Mouse (Mus musculus): ENCODE data around the gene BC107364.
"Not testable (repeated sequence)": the region's sequence is repeated elsewhere in the genome, so short reads cannot be mapped to it uniquely, and the experiment has no call there.

The BC107364 gene

DNA sequence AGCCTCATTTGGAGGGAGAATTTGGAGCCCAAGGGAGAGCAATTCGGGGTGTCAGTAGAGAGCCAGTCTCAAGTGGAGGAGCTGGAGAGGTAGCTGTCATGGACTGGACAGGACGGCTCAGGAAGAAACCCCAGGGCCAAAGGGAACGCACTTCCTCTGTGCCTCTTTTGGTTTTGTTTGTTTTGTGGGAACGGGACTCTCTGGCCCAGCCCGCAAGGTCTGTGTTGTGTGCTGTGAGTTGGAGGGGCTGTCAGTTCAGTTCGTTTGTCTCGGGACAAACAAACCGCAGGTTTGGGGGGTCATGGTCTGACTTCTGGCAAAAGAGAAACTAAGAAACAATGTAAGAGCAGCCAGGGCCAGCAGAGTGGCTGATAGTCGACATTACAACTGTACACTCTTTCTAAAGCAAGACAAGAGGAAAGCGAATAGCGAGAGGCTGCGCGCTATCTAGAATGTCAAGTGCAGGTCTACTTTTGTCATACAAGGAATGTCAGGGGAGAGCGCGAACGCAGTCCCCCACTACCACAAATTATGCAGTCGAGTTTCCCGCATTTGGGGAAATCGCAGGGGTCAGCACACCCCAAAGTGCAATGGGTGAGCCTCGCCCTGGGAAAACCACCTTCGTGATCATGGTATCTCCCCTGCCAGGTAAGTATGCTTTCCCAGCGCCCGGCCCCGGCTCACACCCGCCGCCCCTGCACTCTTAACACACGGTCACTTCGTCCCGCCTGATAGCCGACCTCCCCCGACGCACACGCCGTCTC lies 34.1 kb upstream of the BC107364 start:
- not testable (repeated sequence) for DNase-seq (ENCODE audit: low spot score in 2 of 2)

DNA sequence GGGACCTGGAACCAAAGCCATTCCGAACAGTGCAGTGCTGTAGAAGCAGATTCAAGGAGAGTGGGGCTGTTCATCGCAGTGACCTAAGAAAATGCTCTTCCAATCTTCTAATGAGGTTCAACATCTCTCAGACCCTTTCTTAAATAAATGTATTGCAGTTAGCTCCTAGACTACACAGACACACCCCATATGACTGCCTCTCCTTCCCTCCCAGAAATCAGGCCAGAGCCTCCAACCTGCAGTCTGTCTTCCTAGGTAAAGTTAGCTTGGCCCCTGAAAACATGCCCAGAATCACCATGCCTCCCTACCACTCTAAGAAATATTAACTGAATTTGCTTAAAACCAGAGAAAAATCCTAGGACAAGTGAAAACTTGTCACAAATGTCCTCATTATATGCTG lies 33.3 kb upstream of the BC107364 start:
- DNase-seq (ENCODE audit: low spot score in 2 of 2): no peak

DNA sequence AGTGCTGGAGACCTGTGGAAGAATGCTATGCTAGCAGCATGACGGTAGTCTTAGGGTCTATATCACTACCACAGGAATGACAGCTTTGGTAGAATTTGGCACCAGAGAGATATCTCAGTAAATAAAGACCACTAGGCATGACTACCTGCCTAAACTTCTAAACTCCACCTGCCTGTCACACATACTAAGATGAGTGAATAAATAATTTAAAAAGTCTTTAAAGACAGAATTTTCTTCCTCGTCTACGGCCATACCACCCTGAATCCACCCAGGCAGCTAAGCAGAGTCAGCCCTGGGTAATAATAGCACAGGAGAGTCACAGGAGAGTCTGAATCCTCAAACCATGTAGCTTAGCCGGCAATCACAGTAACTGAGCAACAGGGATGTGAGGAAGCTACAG lies 32.8 kb upstream of the BC107364 start:
- no peak for DNase-seq (ENCODE audit: low spot score in 2 of 2)

DNA sequence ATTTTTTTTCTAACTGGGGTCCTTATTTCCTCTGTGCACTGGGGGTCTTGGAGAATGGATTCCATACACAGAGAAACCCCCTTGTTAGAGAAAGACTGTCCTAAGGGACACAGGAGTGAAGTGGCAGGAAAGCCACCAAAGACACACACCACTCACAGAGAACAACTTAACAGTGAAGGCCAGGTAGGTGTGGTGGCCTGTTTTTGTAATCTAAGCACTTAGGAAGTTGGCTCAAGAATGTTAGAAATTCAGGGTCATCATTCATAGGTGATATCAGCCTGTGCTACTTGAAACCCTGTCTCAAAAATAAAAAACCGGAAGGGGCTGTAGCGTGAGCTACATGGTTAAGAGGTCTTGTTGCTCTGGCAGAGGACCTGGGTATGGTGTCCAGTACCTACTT lies 31.8 kb upstream of the BC107364 start:
- no peak for DNase-seq (ENCODE audit: low spot score in 2 of 2)

DNA sequence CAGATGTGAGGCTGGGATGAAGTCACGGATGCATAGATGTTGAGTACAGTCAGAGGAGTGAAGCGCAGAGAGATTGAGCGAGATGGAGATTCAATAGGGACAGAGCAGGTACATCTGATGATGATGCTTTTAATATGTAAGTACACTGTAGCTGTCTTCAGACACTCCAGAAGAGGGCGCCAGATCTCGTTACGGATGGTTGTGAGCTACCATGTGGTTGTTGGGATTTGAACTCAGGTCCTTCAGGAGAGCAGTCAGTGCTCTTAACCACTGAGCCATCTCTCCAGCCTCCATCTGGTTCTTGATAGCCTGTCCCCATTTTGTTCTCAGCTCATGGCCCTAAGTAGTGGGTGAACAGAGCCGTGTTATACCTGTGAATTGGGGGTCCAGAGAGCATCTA lies 30.9 kb upstream of the BC107364 start:
- DNase-seq (ENCODE audit: low spot score in 2 of 2): not testable (repeated sequence)

DNA sequence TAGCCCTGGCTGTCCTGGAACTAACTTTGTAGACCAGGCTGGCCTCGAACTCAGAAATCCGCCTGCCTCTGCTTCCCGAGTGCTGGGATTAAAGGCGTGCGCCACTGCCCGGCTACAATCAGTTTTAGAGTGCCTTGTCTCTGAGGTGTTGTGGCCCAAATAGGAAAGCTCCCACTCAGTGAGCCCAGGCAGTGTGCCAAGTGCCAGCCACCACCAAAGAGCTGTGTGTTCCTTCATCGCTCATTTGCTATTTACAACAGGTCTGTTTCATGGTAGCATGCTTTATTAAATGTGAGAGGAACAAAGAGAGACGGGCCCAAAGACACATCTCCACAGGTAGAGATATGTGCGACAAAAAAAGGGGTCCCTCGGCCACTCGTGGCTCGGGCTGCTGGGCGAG lies 30.3 kb upstream of the BC107364 start:
- no peak for DNase-seq (ENCODE audit: low spot score in 2 of 2)

DNA sequence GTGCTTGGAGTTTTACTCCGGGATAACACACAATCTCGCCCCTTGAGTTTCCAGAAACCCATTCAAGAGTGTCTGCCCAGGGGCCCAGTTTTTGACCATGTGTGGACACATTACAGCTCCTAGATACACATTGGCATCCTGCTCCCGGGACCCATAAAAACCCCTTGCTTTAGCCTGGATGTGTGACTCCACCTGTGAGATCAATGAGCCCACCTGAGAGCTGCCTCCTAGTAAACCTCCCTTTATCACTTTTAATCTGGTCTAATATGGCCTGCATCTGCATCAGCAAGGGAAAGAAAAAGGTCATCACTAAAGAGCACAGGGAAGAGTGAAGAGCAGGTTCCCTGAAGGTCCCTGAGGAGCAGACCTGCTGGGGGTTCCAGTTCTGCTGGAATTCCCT lies 29.8 kb upstream of the BC107364 start:
- no peak for DNase-seq (ENCODE audit: low spot score in 2 of 2)

DNA sequence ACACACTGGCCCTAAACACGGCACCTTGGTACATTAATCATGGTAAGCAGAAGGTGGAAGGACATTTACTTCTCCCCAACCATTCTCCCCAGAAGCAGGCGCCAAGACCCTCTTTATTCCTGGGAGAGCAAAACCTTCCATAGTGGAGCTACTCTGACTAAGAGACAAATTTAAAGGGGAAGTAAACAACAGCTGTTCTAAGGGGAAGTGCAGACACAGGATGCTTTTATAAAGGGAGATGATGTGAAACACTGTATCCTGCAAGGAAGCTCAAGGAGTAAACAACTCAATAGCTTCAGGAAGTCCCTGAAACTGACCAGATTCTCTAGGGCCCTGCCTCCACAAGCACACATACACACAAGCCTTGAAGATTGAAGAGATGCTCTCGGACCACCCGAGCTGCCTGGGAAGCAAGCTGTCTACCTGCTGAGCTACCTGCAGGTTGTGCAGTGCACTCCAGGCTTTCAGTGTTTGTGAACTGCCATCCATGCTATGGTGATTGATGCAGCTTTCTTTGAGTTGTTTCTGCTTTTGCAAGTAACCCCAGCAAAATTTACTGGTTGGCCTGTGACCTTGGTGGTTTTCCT lies 28.7 kb upstream of the BC107364 start:
- no peak for DNase-seq (ENCODE audit: low spot score in 2 of 2)

DNA sequence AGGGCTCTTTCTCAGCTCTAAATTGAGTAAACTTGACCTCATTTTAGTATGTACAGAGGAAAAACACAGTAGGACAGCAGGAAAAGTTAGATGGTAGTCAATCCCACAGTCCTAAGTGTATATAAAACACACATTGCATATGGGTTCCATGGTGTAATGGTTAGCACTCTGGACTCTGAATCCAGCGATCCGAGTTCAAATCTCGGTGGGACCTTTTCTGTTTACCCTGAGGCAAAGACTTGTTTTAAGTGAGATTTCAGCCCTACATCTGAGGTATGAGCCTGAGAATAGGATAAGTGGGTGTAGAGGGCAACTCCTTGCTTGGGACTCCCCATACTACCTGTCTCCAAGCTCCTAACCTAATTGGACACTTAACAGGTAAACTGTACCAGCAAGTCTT lies 27.1 kb upstream of the BC107364 start:
- no peak for DNase-seq (ENCODE audit: low spot score in 2 of 2)

DNA sequence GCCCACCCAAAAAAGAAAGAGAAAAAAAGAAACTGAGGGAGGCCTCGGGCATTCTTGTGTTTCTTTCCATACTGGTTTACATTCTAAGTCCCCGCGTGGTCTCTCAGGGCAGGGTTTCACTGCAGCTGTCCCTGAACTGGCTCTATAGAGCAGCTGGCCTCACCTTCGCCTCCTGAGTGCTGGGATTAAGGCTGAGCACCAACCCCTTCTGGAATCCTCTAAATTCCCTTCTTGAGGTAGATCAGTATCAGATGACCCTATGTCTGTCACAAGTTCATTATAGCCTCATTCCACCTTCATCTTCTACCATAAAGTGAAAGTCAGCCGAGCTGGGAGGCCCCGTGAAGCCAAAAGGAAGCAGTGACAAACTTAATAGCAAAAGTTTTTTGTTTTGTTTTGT lies 25.5 kb upstream of the BC107364 start:
- DNase-seq (ENCODE audit: low spot score in 2 of 2): no peak

DNA sequence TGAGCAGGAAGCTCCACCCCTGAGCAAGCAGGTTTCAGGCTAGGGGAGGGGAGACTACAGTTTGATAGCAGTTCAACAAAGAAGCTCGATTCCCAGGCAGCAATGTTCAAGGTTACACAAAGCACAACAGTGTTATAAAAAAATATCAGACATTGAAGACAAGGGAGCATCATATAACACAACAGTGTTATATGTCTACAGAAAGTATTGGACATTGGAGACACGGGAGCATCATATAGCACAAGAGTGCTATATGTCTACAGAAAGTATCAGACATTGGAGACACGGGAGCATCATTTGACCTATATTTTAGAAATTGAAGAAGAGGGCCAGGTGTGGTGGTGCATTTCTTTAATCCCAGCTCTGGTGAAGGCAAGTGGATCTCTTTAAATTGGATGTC lies 25.0 kb upstream of the BC107364 start:
- DNase-seq (ENCODE audit: low spot score in 2 of 2): no peak

DNA sequence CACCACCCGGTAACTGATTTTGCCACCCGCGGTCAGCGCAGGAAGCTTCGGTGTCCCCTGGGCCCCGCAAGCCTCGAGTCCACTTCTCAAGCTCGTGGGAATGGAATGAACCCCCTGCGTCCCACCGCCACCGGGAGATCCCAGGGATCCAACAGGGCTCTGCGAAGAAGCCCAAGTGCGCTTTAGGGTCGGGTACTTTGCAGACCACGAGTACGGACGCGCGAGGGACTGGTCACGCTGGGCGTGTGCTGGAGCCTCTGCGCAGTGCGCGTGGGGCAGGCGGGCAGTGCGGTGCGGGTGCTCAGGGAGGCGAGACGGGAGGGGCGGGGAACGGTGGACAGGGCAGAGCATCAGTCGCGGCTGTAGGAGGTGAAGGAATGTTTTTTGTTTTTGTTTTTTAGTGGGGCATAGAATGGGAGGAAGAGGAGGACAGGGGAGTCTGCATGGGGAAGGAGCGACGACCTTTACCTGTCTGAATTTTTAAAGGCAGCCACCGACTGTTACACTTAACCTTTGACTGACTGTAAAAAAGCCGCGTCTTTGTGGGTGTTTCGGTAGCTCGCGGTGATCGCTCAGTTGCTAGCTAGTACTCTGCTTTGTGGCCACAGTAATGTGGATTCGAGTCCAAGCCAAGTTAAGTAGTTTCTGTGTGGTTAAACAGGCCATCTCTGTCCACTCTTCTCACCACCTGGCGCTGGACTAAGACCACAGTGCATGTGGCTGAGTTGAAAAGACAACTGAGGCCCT lies 23.0 kb upstream of the BC107364 start:
- no peak for DNase-seq (ENCODE audit: low spot score in 2 of 2)

DNA sequence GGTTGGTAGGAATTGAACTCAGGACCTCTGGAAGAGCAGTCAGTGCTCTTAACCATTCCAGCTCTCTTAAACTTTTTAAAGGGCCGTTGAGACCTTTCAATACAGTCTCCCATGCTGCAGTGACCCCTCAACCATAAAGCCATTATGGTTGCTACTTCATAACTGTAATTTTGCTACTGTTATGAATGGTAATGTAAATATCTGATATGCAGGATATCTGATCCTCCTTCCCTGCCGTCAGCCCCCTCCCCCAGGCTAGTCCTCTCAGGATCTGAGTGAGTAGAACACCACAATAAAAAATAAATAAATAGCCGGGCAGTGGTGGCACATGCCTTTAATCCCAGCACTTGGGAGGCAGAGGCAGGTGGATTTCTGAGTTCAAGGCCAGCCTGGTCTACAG lies 21.4 kb upstream of the BC107364 start:
- not testable (repeated sequence) for DNase-seq (ENCODE audit: low spot score in 2 of 2)

DNA sequence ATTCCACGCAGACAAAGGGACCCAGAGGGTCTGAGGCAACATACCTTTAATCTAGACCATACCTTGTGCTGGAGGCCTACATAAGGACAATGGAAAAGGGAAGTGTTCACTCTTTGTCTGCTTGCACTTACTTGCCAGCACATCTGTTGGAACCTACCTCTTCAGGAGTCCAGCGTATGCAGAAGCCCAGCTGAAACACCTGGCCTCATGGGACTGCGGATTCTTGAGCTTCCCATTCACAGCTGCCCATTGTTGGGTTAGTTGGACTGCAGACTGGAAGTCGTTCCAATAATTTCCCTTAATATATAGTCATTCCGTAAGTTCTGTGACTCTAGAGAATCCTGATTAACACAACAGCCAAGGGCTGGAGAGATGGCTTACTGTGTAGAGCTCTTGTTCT lies 20.0 kb upstream of the BC107364 start:
- no peak for DNase-seq (ENCODE audit: low spot score in 2 of 2)

DNA sequence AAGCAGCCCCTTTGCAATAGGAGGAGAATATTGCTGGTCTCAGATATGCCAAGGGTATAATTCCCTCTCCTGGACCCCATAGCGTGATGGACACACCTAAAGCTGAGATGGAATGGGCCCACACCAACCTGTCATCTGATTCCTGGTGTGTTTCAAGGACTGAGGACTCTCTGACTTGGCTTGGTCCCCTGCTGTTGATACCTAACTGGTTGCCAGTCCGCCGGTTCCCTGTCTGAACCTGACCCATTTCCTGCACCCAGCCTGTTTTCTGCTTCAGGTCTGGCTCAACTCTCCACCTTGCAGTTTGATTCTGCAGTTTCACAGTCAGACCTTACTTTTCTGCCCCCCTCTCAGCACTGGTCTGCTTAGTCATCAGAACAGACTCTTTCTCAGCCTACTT lies 17.5 kb upstream of the BC107364 start:
- no peak for DNase-seq (ENCODE audit: low spot score in 2 of 2)

DNA sequence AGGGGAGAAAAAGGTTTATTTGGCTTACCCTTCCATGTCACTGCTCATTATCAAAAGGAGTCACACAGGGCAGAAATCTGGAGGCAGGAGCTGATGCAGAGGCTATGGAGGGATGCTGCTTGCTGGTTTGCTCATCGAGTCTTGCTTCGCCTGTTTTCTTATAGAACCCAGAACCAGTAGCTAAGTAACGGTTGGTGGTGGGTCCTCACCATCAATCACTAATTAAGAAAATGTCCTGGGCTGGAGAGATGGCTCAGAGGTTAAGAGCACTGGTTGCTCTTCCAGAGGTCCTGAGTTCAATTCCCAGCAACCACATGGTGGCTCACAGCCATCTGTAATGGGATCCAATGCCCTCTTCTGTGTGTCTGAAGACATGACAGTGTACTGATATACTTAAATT lies 16.2 kb upstream of the BC107364 start:
- not testable (repeated sequence) for DNase-seq (ENCODE audit: low spot score in 2 of 2)

DNA sequence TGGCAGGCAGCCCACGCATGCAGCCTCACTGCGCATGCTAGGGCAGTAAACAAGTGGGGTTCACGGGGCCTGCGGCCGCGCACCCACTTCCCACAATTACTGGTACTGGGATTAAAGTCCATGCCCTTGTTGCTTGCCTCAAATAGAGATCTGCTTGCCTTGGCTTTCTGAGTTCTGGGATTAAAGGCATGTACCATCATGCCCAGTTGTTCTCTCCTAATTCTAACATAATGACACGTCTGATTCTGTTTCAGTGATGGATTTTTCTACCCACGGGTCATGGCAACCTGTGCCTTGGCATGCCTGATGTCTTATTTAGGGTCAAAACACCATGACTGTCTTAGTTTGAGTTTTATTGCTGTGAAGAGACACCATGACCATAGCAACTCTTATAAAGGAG lies 15.5 kb upstream of the BC107364 start:
- no peak for DNase-seq (ENCODE audit: low spot score in 2 of 2)

DNA sequence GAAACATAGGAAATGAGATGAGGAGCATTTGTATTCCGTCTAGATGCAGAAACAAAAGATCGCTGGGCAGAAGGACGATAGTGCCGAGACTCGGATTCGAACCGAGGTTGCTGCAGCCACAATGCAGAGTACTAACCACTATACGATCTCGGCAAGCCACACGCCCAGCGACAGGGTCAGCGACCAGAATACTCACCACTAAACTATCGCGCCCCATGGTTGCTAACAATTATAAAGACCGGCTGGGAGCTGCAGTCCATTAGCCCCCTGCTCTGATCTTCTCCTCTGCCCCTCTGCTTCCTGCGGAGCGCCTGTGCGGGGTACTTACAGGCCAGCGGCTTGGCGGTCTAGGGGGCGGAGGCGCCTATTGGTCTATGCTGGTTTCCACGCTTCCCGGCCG lies 11.8 kb upstream of the BC107364 start:
- DNase-seq (ENCODE audit: low spot score in 2 of 2): no peak

DNA sequence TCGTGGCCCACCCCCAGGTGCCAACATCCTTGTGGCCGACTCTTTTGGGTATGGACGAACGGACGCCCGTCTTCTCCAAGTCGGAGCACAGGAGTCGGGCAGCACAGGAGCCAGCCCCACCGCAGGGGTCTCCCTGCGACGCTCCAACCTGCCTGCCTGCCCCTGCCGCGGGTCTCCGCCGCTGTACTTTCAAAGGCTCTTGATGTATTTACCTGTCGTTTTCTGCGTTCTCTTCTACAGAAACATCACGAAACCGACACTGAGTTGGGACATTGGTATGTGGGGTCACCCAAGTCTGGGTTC lies 8.4 kb upstream of the BC107364 start:
- DNase-seq (ENCODE audit: low spot score in 2 of 2): not testable (repeated sequence)

DNA sequence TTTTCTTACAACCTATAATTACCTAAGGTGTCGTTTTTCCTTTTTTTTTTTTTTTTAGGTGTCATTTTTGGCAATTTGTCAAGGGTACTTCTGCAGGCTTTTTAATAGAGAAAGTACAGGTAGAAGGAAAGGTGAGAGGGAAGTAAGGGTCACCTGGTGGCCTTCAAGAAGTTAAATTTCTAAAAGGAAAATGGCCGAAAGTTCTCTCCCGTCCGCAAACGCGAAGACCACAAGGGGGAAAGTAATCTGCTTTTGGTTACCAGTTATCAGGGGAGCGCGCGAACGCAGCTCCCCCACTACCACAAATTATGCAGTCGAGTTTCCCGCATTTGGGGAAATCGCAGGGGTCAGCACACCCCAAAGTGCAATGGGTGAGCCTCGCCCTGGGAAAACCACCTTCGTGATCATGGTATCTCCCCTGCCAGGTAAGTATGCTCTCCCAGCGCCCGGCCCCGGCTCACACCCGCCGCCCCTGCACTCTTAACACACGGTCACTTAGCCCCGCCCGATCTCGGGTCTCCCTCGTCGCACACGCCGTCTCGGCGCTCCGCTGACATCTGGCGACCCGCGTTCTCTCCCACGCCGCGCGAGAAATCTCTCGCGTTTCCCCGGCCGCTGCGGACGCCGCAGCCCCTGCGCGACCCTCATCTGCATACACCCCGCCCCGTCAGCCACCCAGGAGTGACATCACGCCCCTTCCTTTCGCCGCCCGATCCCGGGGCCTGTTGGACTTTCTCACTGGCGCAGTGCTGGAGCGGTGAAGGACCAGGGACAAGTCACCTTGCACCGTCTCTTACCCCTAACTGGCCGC lies 7.9 kb upstream of the BC107364 start:
- DNase-seq (ENCODE audit: low spot score in 2 of 2): not testable (repeated sequence)

DNA sequence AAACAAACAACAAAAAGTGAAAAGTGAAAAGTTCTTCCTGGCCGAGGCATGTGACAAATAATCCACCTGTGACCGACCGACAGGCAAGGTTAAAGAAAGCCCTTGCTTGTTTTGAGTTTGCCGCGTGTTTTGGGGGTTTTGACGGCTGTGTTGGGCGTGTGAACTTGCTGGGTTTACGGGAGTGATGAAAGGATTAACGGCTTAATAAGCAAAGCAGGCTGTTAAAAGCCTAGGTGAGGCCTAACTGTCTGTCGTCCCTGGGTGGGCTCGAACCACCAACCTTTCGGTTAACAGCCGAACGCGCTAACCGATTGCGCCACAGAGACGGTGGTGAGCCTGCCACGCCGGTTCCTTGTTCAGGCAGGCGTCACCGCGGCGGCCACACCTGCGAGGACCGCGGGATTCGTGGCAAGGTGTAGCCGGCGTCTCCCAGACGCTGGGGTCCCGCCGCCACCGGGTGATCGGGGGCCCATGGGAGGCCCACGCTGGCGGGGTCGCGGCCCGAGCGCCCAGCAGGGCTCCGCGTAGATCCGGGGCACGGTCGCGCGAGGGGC lies 6.9 kb upstream of the BC107364 start:
- not testable (repeated sequence) for DNase-seq (ENCODE audit: low spot score in 2 of 2)

DNA sequence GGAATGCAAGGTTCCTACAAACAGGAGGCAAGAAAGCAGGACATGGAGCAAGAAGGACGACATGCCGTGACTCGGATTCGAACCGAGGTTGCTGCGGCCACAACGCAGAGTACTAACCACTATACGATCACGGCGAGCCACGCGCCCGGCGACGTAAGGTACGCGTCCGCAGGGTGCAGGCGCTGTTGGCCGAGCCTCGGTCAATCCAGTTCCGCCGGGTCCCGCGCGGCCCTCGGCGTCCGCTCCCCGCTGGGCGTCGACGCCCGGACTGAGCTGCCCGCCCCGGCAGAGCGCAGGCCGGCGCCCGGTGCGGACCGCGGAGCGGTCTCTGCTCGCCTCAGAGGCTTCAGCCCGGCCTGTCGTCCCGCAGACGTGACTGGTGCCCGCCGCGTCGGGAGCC lies 5.9 kb upstream of the BC107364 start:
- not testable (repeated sequence) for DNase-seq (ENCODE audit: low spot score in 2 of 2)
